Mouse (Mus musculus) lung, adult 2 months (tissue): ENCODE data around the gene Bst2. TPM values are rescaled to one million over a fixed set of nuclear protein-coding genes. Genes with fewer than 3 reads are reported as not detected.
A peak's percentile ranks its signal among the peaks of the same experiment; 100 is the strongest.

Experiments
- DNase-seq: peaks from one replicate; pipeline ENCODE4 v3.0.0; 2022
- H3K4me1 ChIP-seq: fragments of 200-500 bp; 2 replicates; pipeline ENCODE4 v1.6.1; 2011; ENCODE audit warnings: low read length; ENCODE audit not compliant: control insufficient read depth, insufficient read depth
- H3K4me3 ChIP-seq: fragments of 200-500 bp; replicated peaks from 2 replicates; pipeline ENCODE3; 2011; ENCODE audit warnings: low read depth, mild to moderate bottlenecking, control low read depth, low read length; ENCODE audit errors: extremely low read depth
- CTCF ChIP-seq: fragments of 200-500 bp; IDR thresholded peaks from 2 replicates; pipeline ENCODE4 v1.5.1; 2011; ENCODE audit warnings: mild to moderate bottlenecking, low read length, control low read depth; ENCODE audit not compliant: insufficient read depth
- POLR2A ChIP-seq: fragments of 200-500 bp; IDR thresholded peaks from 2 replicates; pipeline ENCODE4 v1.6.1; 2011; ENCODE audit warnings: low read depth, mild to moderate bottlenecking, control low read depth, low read length, borderline replicate concordance; ENCODE audit errors: extremely low read depth
- WGBS: fragments of 180-500 bp; shearing (Covaris S2); methylation state at CpG from one replicate; pipeline ENCODE4 v1.1.7; 2018; 5-methylcytosine and 5-hydroxymethylcytosine counted together
- polyA plus RNA-seq: library from polyadenylated mRNA; depleted of rRNA; stranded (reverse); fragments of >200 nt; gene quantifications from 2 replicates; pipeline ENCODE4 v1.2.3, GENCODE M21; 2012; rRNA removed

Gene Bst2
- polyA plus RNA-seq, 1 experiment, result 437 TPM

DNA sequence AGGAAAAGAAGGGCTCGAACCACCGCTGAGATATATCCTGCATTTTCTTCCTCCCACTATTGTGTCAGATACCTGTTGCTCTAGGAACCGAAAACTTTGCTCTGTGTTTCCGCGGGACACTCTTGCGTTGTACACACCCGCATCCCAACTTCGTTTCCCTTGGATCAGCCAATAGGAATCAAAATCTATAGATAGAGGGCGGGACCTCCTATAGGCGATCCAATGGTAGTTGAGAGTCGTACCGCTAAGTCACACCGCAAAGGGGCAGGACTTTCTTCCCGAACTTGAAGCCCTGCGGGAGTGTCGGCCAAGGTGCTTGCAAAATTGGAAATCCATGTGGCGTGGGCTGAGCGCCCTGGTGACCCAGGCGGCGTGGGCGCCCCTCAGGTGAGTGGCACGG, 48.8 kb downstream of the Bst2 start:
- peak; percentile 65; the same call in 1 of the 2 replicates for TF ChIP-seq POLR2A
- TF ChIP-seq CTCF, result no peak
- peaks cover 19% of the 10 kb centered on the region for H3K4me1 ChIP-seq
- H3K4me3 ChIP-seq, result peak overlapping the region; percentile 79
- WGBS, result under 1% methylated on average over 22 of the region's 22 CpGs
- DNase-seq, result peak; percentile 81

DNA sequence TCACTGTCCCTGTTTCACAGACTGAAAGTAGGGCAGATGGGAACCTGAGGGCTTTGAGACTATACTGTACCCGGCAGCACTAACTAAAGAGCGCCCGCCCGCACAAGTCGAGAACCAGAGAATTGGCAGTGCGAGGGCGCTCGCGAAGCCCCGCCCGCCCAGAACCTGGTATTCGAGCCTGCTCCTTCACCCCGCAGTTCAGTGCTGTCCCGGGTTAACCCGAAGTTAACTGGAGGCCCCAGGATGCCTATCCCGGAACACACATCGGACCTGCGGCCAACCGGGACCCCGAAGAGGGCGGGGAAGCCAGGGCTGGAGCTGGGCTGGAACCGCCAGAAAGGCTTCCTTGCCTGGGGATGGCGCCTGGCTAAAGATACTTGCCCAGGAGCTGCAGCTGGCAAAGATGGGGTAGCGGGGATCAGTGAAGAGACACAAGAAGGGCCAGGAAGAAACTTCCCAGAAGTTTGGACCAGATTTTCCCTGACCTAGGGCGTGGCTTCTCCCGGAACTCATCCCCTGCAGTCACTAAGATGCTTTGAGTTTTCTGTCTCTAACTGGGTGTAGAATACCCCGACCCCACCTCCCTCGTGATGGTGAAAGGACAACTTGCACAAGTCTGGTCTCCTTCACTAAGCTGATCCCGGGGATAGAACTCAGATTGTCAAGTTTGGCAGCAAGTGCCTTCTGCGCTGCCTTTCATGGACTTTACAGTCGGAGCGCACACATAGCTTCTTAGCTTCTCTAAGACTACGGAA, 49.4 kb downstream of the Bst2 start, which contains the start of gene Gtpbp3:
Gtpbp3 (plus strand) TSS at position 413 of the 755 bp plus-strand sequence.
- H3K4me1 ChIP-seq, result peaks cover 19% of the 10 kb centered on the region
- under 1% methylated on average over 33 of the region's 33 CpGs for WGBS
- TF ChIP-seq CTCF (no peak), POLR2A (peak; percentile 50; the same call in 1 of the 2 replicates)
- peak within 1 kb of the TSS; percentile 79 for H3K4me3 ChIP-seq
- peak; percentile 82 for DNase-seq

DNA sequence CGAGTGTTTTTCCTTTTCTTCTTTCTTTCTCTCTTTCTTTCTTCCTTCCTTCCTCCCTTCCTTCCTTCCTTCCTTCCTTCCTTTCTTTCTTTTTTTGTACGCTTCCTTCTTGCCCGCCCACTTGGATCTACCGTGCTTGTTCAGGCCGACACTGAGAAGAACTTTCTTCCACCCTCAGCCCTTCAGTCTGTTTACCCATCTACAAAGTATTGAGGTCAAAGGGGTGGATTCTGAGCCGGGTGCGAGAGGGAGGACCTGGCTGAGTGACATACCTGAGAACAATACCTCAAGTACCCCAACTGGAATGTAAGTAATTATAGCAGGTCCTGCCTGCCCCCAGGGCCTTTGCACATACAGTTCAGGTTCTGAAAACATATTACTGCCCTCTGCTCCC, 51.1 kb downstream of the Bst2 start:
- 6% methylated on average over 7 of the region's 7 CpGs for WGBS
- peak; percentile 49 for DNase-seq
- H3K4me3 ChIP-seq, result no peak overlapping the region
- TF ChIP-seq POLR2A (no peak), CTCF (no peak)
- H3K4me1 ChIP-seq, result peaks cover 19% of the 10 kb centered on the region

DNA sequence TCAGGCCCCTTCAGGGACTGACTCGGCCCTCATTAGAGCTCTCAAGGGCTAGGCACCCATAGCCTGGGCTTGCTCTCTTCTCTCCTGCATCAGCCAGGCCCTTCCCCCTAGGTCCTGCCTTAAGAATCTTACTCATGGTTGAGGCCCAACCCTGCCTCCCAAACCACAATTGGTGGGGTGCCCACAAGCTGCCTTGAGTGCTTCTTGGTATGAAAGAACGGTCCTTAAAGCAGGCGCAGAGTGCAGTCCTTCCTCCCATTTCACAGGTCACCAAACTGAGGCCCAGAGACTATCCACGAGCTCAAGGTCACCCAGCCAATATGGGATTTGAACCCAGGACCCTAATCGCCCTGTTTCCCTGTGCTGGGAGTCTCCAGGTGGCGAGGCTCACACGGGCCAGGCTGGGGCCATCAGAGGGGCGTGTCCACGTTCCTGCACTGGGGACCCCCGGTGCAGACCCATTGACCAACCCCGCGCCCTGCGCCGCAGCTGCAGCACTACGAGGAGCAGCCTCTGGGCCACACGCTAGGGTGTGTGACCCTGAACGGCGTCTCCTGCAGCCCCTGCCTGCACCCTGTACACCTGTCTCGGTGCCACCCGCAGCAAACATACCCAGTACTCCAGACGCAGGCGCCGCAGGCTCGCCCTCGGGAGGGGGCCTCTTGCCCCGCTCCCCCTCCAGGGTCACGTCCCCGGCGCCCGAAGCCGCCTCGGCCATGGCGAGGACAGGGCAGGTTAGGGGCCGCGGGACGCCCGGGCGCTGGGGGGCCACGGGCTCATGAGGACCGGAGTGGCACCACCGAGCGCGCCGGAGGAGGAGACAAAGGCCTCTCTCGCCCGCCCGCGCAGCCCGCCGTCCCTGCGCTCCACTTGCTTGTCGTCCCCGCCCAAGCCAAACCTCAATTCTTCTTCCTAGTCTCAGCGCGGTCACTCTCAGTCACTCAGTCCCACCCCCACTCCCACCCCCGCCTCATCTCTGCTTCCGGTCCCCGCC, 51.8 kb downstream of the Bst2 start, which contains the start of gene Ano8:
Ano8 (minus strand) TSS at position 822 of the 994 bp plus-strand sequence.
- no peak for TF ChIP-seq CTCF
- TF ChIP-seq POLR2A, result peak; percentile 31; the same call in 1 of the 2 replicates

DNA sequence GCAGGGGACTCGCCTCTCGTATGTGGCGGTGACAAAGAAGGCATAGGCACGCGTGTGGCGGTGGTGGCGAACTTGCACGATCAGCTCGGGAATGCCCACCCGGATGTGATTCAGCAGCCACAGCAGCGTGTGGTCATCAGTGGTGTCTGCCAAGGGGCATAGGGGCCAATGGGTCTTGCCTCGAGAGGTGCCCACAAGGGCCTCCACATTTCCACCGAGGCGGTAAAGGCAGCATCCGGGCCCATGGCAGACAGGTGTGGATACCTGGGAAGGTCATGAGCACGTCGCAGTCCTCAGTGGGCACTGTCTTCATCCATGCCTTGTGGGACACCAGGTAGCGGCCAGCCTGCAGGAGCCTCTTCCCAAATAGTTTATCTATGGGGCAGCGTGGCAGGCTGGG, 52.5 kb downstream of the Bst2 start:
- H3K4me1 ChIP-seq, result peaks cover 19% of the 10 kb centered on the region
- TF ChIP-seq CTCF, result no peak
- no peak for TF ChIP-seq POLR2A
- no peak for DNase-seq
- no peak overlapping the region for H3K4me3 ChIP-seq
- 94% methylated on average over 19 of the region's 19 CpGs for WGBS

More for the DNA sequence above, 51.8 kb downstream of the Bst2 start, which contains the start of gene Ano8:
- Histone ChIP-seq H3K4me1 (peaks cover 19% of the 10 kb centered on the region), H3K4me3 (peak within 1 kb of the TSS; percentile 74)
- WGBS, result 6% methylated on average over 58 of the region's 58 CpGs
- DNase-seq, result peak; percentile 74

Other genes starting within 250 kb of the Bst2 start
- 111 and 121 TPM in 2 replicates for gene Use1, start 170.6 kb downstream of the Bst2 start, polyA plus RNA-seq
- 16.9 and 21.1 TPM in 2 replicates for gene Ocel1, start 166.2 kb downstream of the Bst2 start, polyA plus RNA-seq
- gene Nr2f6, start 155.5 kb downstream of the Bst2 start, polyA plus RNA-seq, result 133 and 205 TPM in 2 replicates
- gene Ushbp1, start 141.7 kb downstream of the Bst2 start, polyA plus RNA-seq, result 155 and 170 TPM in 2 replicates
- 120 and 145 TPM in 2 replicates for gene Babam1, start 140.6 kb downstream of the Bst2 start, polyA plus RNA-seq
- gene Ankle1, start 131.4 kb downstream of the Bst2 start, polyA plus RNA-seq, result 1.4 and 2.2 TPM in 2 replicates
- gene Abhd8, start 73.8 kb downstream of the Bst2 start, polyA plus RNA-seq, result 38.1 and 43.3 TPM in 2 replicates
- 59.4 and 72.5 TPM in 2 replicates for gene Mrpl34, start 72.5 kb downstream of the Bst2 start, polyA plus RNA-seq
- 84.4 and 85.9 TPM in 2 replicates for gene Dda1, start 68.3 kb downstream of the Bst2 start, polyA plus RNA-seq
- 25.5 and 30.6 TPM in 2 replicates for gene Ano8, start 51.5 kb downstream of the Bst2 start, polyA plus RNA-seq
- 26.0 and 30.4 TPM in 2 replicates for gene Gtpbp3, start 49.4 kb downstream of the Bst2 start, polyA plus RNA-seq
- 1,109 and 1,564 TPM in 2 replicates for gene Plvap, start 25.7 kb downstream of the Bst2 start, polyA plus RNA-seq
- gene Ccdc194, start 11.7 kb downstream of the Bst2 start, polyA plus RNA-seq, result 0.42 and 0.49 TPM in 2 replicates
- 131 and 132 TPM in 2 replicates for gene Mvb12a, start 5.5 kb upstream of the Bst2 start, polyA plus RNA-seq
- 18.5 and 25.2 TPM in 2 replicates for gene Tmem221, start 21.4 kb upstream of the Bst2 start, polyA plus RNA-seq
- 0.09 TPM in 1 of 2 replicates, not detected in the other for gene Nxnl1, start 29.1 kb upstream of the Bst2 start, polyA plus RNA-seq
- 73.5 and 101 TPM in 2 replicates for gene Slc27a1, start 31.4 kb upstream of the Bst2 start, polyA plus RNA-seq
- gene Pgls, start 54.7 kb upstream of the Bst2 start, polyA plus RNA-seq, result 140 TPM in 2 replicates
- gene Fam129c, start 60.2 kb upstream of the Bst2 start, polyA plus RNA-seq, result 4.8 and 5.4 TPM in 2 replicates
- gene Colgalt1, start 73.5 kb upstream of the Bst2 start, polyA plus RNA-seq, result 172 and 200 TPM in 2 replicates
- gene Unc13a, start 134.3 kb upstream of the Bst2 start, polyA plus RNA-seq, result 0.25 and 0.32 TPM in 2 replicates
- 56.6 and 72.7 TPM in 2 replicates for gene Jak3, start 138.8 kb upstream of the Bst2 start, polyA plus RNA-seq
- 58.5 and 60.7 TPM in 2 replicates for gene Insl3, start 151.8 kb upstream of the Bst2 start, polyA plus RNA-seq
- 25.0 and 31.3 TPM in 2 replicates for gene B3gnt3, start 164.3 kb upstream of the Bst2 start, polyA plus RNA-seq
- gene Fcho1, start 188.3 kb upstream of the Bst2 start, polyA plus RNA-seq, result 20.0 and 23.3 TPM in 2 replicates